Mouse (Mus musculus) myocyte (in vitro differentiated cells): ENCODE results near the gene Hint2.

Experiments used
- E2F4 ChIP-seq: IDR thresholded peaks from one replicate; pipeline ENCODE4 v1.6.1; 2011; ENCODE audit warnings: mild to moderate bottlenecking, control low read depth, moderate library complexity; ENCODE audit not compliant: insufficient read depth
- MYOD1 ChIP-seq, 3 experiments: IDR thresholded peaks; one replicate each; pipeline ENCODE4 v1.6.1; 2011; ENCODE audit warnings: control low read depth in 2 of 3, low read depth in 2 of 3, mild to moderate bottlenecking in 2 of 3, moderate library complexity in 1 of 3; ENCODE audit not compliant: insufficient read length in 2 of 3, control insufficient read depth in 1 of 3
- MYOG ChIP-seq, 3 experiments: IDR thresholded peaks; one replicate each; pipeline ENCODE4 v1.6.1; 2011; ENCODE audit warnings: control low read depth in 2 of 3, low read depth in 2 of 3, mild to moderate bottlenecking in 2 of 3; ENCODE audit not compliant: insufficient read length in 2 of 3, control insufficient read depth in 1 of 3, insufficient read depth in 1 of 3
- POLR2A ChIP-seq: IDR thresholded peaks from one replicate; pipeline ENCODE4 v1.6.1; 2011; ENCODE audit warnings: low read depth, mild to moderate bottlenecking, control low read depth, moderate library complexity; ENCODE audit not compliant: insufficient read length
- POLR2AphosphoS2 ChIP-seq: IDR thresholded peaks from one replicate; pipeline ENCODE4 v1.6.1; 2011; ENCODE audit warnings: low read depth, control low read depth; ENCODE audit not compliant: insufficient read length
- REST ChIP-seq: IDR thresholded peaks from one replicate; pipeline ENCODE4 v1.6.1; 2011; ENCODE audit warnings: mild to moderate bottlenecking, control low read depth, moderate library complexity; ENCODE audit not compliant: insufficient read depth, insufficient read length
- TCF12 ChIP-seq: IDR thresholded peaks from one replicate; pipeline ENCODE4 v1.6.1; 2011; ENCODE audit warnings: mild to moderate bottlenecking, control low read depth; ENCODE audit not compliant: poor library complexity, insufficient read depth, severe bottlenecking
- TCF3 ChIP-seq: IDR thresholded peaks from one replicate; pipeline ENCODE4 v1.6.1; 2011; ENCODE audit warnings: low read depth, control low read depth; ENCODE audit not compliant: insufficient read length
- USF1 ChIP-seq: IDR thresholded peaks from one replicate; pipeline ENCODE4 v1.6.1; 2011; ENCODE audit warnings: low read depth, mild to moderate bottlenecking, control low read depth, moderate library complexity

DNA sequence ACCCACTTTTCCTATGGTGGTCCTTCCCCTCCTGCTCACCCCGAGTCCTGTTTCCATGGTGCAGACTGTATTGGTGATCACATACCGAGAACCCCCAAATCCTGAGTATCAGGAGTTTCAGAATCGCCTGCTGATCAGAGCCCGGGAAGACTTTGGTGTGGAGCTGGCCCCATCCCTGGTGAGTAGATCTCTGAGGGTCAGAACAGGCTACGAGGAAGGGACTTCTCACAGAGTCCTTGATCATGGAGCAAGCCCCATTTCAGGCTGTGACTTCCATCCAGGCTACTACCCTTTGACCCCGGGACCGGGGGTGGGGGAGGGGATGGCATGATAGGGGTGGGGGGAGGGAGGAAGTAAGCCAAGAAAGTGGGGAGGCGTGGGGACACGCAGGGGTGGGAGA is 16.2 kb downstream of the Hint2 start:
- no peak for TF ChIP-seq TCF3
- TF ChIP-seq POLR2A = no peak
- TF ChIP-seq E2F4 = no peak
- no peak for TF ChIP-seq POLR2AphosphoS2
- no peak for TF ChIP-seq REST
- TF ChIP-seq MYOD1 (IDR thresholded peaks at IDR 0.05; ENCODE audit: control insufficient read depth in 1 of 3, insufficient read length in 2 of 3, low read depth in 2 of 3) = no peak
- TF ChIP-seq USF1 = no peak
- TF ChIP-seq MYOG (IDR thresholded peaks at IDR 0.05; ENCODE audit: control insufficient read depth in 1 of 3, insufficient read depth in 1 of 3, insufficient read length in 2 of 3, low read depth in 2 of 3) = no peak
- no peak for TF ChIP-seq TCF12
